Mouse (Mus musculus): ENCODE data around the gene Reep3.

- TF ChIP-seq GATA1 (IDR thresholded peaks at IDR 0.05; ENCODE audit: low read length): no peak
- no peak for TF ChIP-seq TAL1 (IDR thresholded peaks at IDR 0.05; ENCODE audit: low read length)
These were observed 23.2 kb downstream of the Reep3 start for GRCm38 (mm10) chr10:67073577-67073976.
